ENCODE assay signal across 9 mouse cellular contexts in genomic region chr7:145206801-145207200, GRCm38 (mm10). TPM values are rescaled to one million over a fixed set of nuclear protein-coding genes. Genes with fewer than 3 reads are reported as not detected.
A peak's percentile ranks its signal among the peaks of the same experiment; 100 is the strongest.
DNase-seq lines count a peak whose midpoint lies in the region; ATAC-seq and TF ChIP-seq lines count a peak whose summit lies in the region.
"Had no signal": no experiment of that assay in that cellular context is flagged by ENCODE, and none has a peak within 500 bp of the region (broad histone marks: within the 10 kb centered on the region; RNA-seq: fewer than 3 reads in every experiment).

No protein-coding gene starts in this region.

- intact Hi-C loops in left cerebral cortex, postnatal 36 days (cut with DNase I), result no loop called here

- H3K4me2 ChIP-seq in kidney, embryonic 15.5 days, result peak overlapping the region; percentile 51
- peak overlapping the region; percentile 45 for H3K4me2 ChIP-seq in embryonic facial prominence, embryonic 15.5 days (replicated peaks)
- H3K4me2 ChIP-seq in intestine, postnatal 0 days (replicated peaks; ENCODE audit: low read depth), result peak overlapping the region; percentile 63; the same call in 1 of the 2 replicates
- H3K4me2 ChIP-seq in neural tube, embryonic 14.5 days (ENCODE audit: low read depth, low read length), result peak overlapping the region; percentile 38; the same call in 1 of the 2 replicates

- DNase-seq in kidney, postnatal 36 days, result no peak
- no peak for DNase-seq in left cerebral cortex, postnatal 36 days (ENCODE audit: low spot score in 2 of 2)
- DNase-seq in left cerebral cortex, adult 11 months (ENCODE audit: low spot score), result no peak
- no peak for DNase-seq in kidney, adult 8-10 months

- 65% methylated on average over 6 of the region's 6 CpGs for WGBS in kidney, embryonic 15.5 days
- WGBS in embryonic facial prominence, embryonic 15.5 days, result 63% methylated on average over 6 of the region's 6 CpGs
- 84% methylated on average over 6 of the region's 6 CpGs for WGBS in intestine, postnatal 0 days
- 53% methylated on average over 6 of the region's 6 CpGs for WGBS in neural tube, embryonic 14.5 days

- ATAC-seq in kidney, embryonic 15.5 days (replicated peaks; ENCODE audit: low FRiP score), result no peak; the same call in 1 of the 2 replicates
- no peak for ATAC-seq in embryonic facial prominence, embryonic 15.5 days (ENCODE audit: insufficient number of reproducible peaks, low FRiP score, low TSS enrichment, low read depth)
- no peak for ATAC-seq in intestine, postnatal 0 days
- no peak for ATAC-seq in neural tube, embryonic 14.5 days (ENCODE audit: low read depth)

- H3K9me3 ChIP-seq in kidney, embryonic 15.5 days (replicated peaks), result no peaks in the 10 kb centered on the region
- H3K9me3 ChIP-seq in embryonic facial prominence, embryonic 15.5 days (replicated peaks), result no peaks in the 10 kb centered on the region
- H3K9me3 ChIP-seq in intestine, postnatal 0 days (ENCODE audit: control insufficient read depth), result no peaks in the 10 kb centered on the region
- H3K9me3 ChIP-seq in neural tube, embryonic 14.5 days (ENCODE audit: control insufficient read depth, low read length), result no peaks in the 10 kb centered on the region

- peak overlapping the region; percentile 93 for H3K27ac ChIP-seq in kidney, embryonic 15.5 days
- H3K27ac ChIP-seq in embryonic facial prominence, embryonic 15.5 days (replicated peaks), result peak overlapping the region; percentile 89
- peak overlapping the region; percentile 77 for H3K27ac ChIP-seq in intestine, postnatal 0 days (ENCODE audit: low read depth, low read length)
- H3K27ac ChIP-seq in neural tube, embryonic 14.5 days (ENCODE audit: low read depth, low read length), result peak overlapping the region; percentile 84

- H3K4me3 ChIP-seq in kidney, embryonic 15.5 days (replicated peaks), result no peak overlapping the region
- no peak overlapping the region for H3K4me3 ChIP-seq in embryonic facial prominence, embryonic 15.5 days (replicated peaks)
- H3K4me3 ChIP-seq in intestine, postnatal 0 days (ENCODE audit: low read depth, low read length), result no peak overlapping the region
- no peak overlapping the region for H3K4me3 ChIP-seq in neural tube, embryonic 14.5 days (ENCODE audit: low read depth, low read length)

- peaks cover 28% of the 10 kb centered on the region for H3K4me1 ChIP-seq in kidney, embryonic 15.5 days
- H3K4me1 ChIP-seq in embryonic facial prominence, embryonic 15.5 days, result peaks cover 25% of the 10 kb centered on the region
- H3K4me1 ChIP-seq in intestine, postnatal 0 days (replicated peaks; ENCODE audit: control insufficient read depth, insufficient read depth, low read length), result peaks cover 10% of the 10 kb centered on the region
- H3K4me1 ChIP-seq in neural tube, embryonic 14.5 days (ENCODE audit: control insufficient read depth, insufficient read depth, low read length), result peaks cover 13% of the 10 kb centered on the region

- no peak for TF ChIP-seq CTCF in intestine, postnatal 0 days (IDR thresholded peaks at IDR 0.05; ENCODE audit: low read depth)

- peak overlapping the region; percentile 53 for H3K9ac ChIP-seq in kidney, embryonic 15.5 days
- 0 out of 2 replicates have a peak overlapping the region, but pooled peaks have one; percentile 28 for H3K9ac ChIP-seq in embryonic facial prominence, embryonic 15.5 days
- H3K9ac ChIP-seq in intestine, postnatal 0 days (ENCODE audit: low read depth, low read length), result peak overlapping the region; percentile 59; the same call in 1 of the 2 replicates
- H3K9ac ChIP-seq in neural tube, embryonic 14.5 days (replicated peaks; ENCODE audit: low read depth, low read length), result peak overlapping the region; percentile 55; the same call in 1 of the 2 replicates

- no peaks in the 10 kb centered on the region for H3K27me3 ChIP-seq in kidney, embryonic 15.5 days
- no peaks in the 10 kb centered on the region for H3K27me3 ChIP-seq in embryonic facial prominence, embryonic 15.5 days
- H3K27me3 ChIP-seq in intestine, postnatal 0 days (replicated peaks; ENCODE audit: control insufficient read depth, insufficient read depth, low read length), result no peaks in the 10 kb centered on the region
- H3K27me3 ChIP-seq in neural tube, embryonic 14.5 days (ENCODE audit: control insufficient read depth, insufficient read depth, low read length), result no peaks in the 10 kb centered on the region

- H3K36me3 ChIP-seq in kidney, embryonic 15.5 days, result no peaks in the 10 kb centered on the region
- H3K36me3 ChIP-seq in embryonic facial prominence, embryonic 15.5 days, result no peaks in the 10 kb centered on the region
- no peaks in the 10 kb centered on the region for H3K36me3 ChIP-seq in intestine, postnatal 0 days (ENCODE audit: control insufficient read depth, insufficient read depth)
- no peaks in the 10 kb centered on the region for H3K36me3 ChIP-seq in neural tube, embryonic 14.5 days (ENCODE audit: control insufficient read depth, insufficient read depth, low read length)

RNA-seq across cellular contexts. Expression of gene 1810010D01Rik, which starts 1.1 kb away (rescaled TPM):
- polyA plus RNA-seq in kidney, embryonic 15.5 days (2015; fragmentation: Nextera tagmentation; extraction: Ambion mirVana), result 0.56 TPM in 1 of 2 replicates, not detected in the other
- polyA plus RNA-seq in embryonic facial prominence, embryonic 15.5 days (2015; fragmentation: Nextera tagmentation; extraction: Ambion mirVana), result 0.19 TPM in 1 of 2 replicates, not detected in the other
- 0.33 and 0.86 TPM in 2 replicates for polyA plus RNA-seq in intestine, postnatal 0 days (2015; fragmentation: Nextera tagmentation; extraction: Ambion mirVana)
- 0.31 TPM in 1 of 2 replicates, not detected in the other for polyA plus RNA-seq in neural tube, embryonic 14.5 days (2014; fragmentation: Nextera tagmentation; extraction: Ambion mirVana)
- under 1 TPM in 1 of 2 experiments, not detected in 1; 0.63 TPM for total RNA-seq in left cerebral cortex, postnatal 36 days (2021)
- total RNA-seq: MEL had no signal
